Mouse (Mus musculus): Measurements from ENCODE around the gene Olfr972. TPM values are rescaled to one million over a fixed set of nuclear protein-coding genes. Genes with fewer than 3 reads are reported as not detected.
"Not testable (repeated sequence)": the region's sequence is repeated elsewhere in the genome, so short reads cannot be mapped to it uniquely, and the experiment has no call there.

The Olfr972 gene
- not detected in 2 replicates for polyA plus RNA-seq (2015; fragmentation: Nextera tagmentation; extraction: Ambion mirVana)

- 59% methylated on average over 2 of the region's 2 CpGs for WGBS
- no peaks in the 10 kb centered on the region for H3K9me3 ChIP-seq (replicated peaks)
- no peak for ATAC-seq (replicated peaks; ENCODE audit: low FRiP score)
Measured at GRCm38 (mm10) chr9:39866122-39866521, at the start of gene Olfr972. Gene Olfr972 (plus strand): TSS chr9:39866422.

GRCm38 (mm10) chr9:39836576-39836975 lies 29.6 kb upstream of the Olfr972 start, which contains the start of gene Olfr971:
Gene Olfr971 (plus strand): TSS chr9:39836876.
- H3K36me3 ChIP-seq; H3K4me3 ChIP-seq (replicated peaks); H3K27me3 ChIP-seq; H3K4me2 ChIP-seq; H3K9ac ChIP-seq; H3K9me3 ChIP-seq (replicated peaks); H3K27ac ChIP-seq; ATAC-seq (replicated peaks; ENCODE audit: low FRiP score); H3K4me1 ChIP-seq: not testable (repeated sequence)
- WGBS = 96% methylated on average over 2 of the region's 2 CpGs

More at GRCm38 (mm10) chr9:39866122-39866521, at the start of gene Olfr972:
- no peaks in the 10 kb centered on the region for H3K36me3 ChIP-seq
- no peaks in the 10 kb centered on the region for H3K27me3 ChIP-seq
- H3K4me1 ChIP-seq = no peaks in the 10 kb centered on the region
- H3K27ac ChIP-seq = no peak within 1 kb of the TSS
- H3K9ac ChIP-seq = no peak within 1 kb of the TSS
- H3K4me3 ChIP-seq (replicated peaks) = no peak within 1 kb of the TSS
- H3K4me2 ChIP-seq = no peak within 1 kb of the TSS

GRCm38 (mm10) chr9:39871986-39872385 lies 5.8 kb downstream of the Olfr972 start:
- H3K27ac ChIP-seq; H3K4me2 ChIP-seq; H3K9me3 ChIP-seq (replicated peaks); H3K9ac ChIP-seq; H3K4me1 ChIP-seq; H3K36me3 ChIP-seq; H3K27me3 ChIP-seq; ATAC-seq (replicated peaks; ENCODE audit: low FRiP score); H3K4me3 ChIP-seq (replicated peaks): not testable (repeated sequence)
- WGBS = 88% methylated on average over 1 of the region's 1 CpGs

- H3K9me3 ChIP-seq (replicated peaks); H3K36me3 ChIP-seq; H3K9ac ChIP-seq; H3K4me1 ChIP-seq; H3K27me3 ChIP-seq; H3K4me3 ChIP-seq (replicated peaks); ATAC-seq (replicated peaks; ENCODE audit: low FRiP score); H3K27ac ChIP-seq; H3K4me2 ChIP-seq: not testable (repeated sequence)
- no CpG with 5 or more reads among the region's 4 CpGs for WGBS
Measured at GRCm38 (mm10) chr9:39877541-39878396, 11.5 kb downstream of the Olfr972 start.

- WGBS = 81% methylated on average over 6 of the region's 6 CpGs
- no peak overlapping the region for H3K4me2 ChIP-seq
Measured at GRCm38 (mm10) chr9:39905106-39905505, 38.9 kb downstream of the Olfr972 start.

GRCm38 (mm10) chr9:39907036-39907435 lies 40.8 kb downstream of the Olfr972 start, which contains the start of gene Olfr229:
Gene Olfr229 (plus strand): TSS chr9:39907336.
- Histone ChIP-seq H3K27me3 (no peaks in the 10 kb centered on the region), H3K4me1 (no peaks in the 10 kb centered on the region), H3K9ac (no peak within 1 kb of the TSS), H3K27ac (no peak within 1 kb of the TSS), H3K4me2 (no peak within 1 kb of the TSS), H3K9me3 (replicated peaks) (no peaks in the 10 kb centered on the region), H3K36me3 (no peaks in the 10 kb centered on the region), H3K4me3 (replicated peaks) (no peak within 1 kb of the TSS)
- no peak for ATAC-seq (replicated peaks; ENCODE audit: low FRiP score)
- 71% methylated on average over 2 of the region's 2 CpGs for WGBS

More at GRCm38 (mm10) chr9:39905106-39905505, 38.9 kb downstream of the Olfr972 start:
- Histone ChIP-seq H3K27ac (no peak overlapping the region), H3K9me3 (replicated peaks) (no peaks in the 10 kb centered on the region), H3K36me3 (no peaks in the 10 kb centered on the region), H3K27me3 (no peaks in the 10 kb centered on the region), H3K9ac (no peak overlapping the region), H3K4me1 (no peaks in the 10 kb centered on the region), H3K4me3 (replicated peaks) (no peak overlapping the region)
- no peak for ATAC-seq (replicated peaks; ENCODE audit: low FRiP score)

- no peaks in the 10 kb centered on the region for H3K27me3 ChIP-seq
- no peaks in the 10 kb centered on the region for H3K9me3 ChIP-seq (replicated peaks)
- WGBS = 87% methylated on average over 3 of the region's 3 CpGs
- no peak for ATAC-seq (replicated peaks; ENCODE audit: low FRiP score)
- no peak overlapping the region for H3K4me3 ChIP-seq (replicated peaks)
- H3K4me1 ChIP-seq = no peaks in the 10 kb centered on the region
- no peak overlapping the region for H3K27ac ChIP-seq
- no peak overlapping the region for H3K9ac ChIP-seq
- H3K36me3 ChIP-seq = no peaks in the 10 kb centered on the region
- H3K4me2 ChIP-seq = no peak overlapping the region
Measured at GRCm38 (mm10) chr9:39909939-39910338, 43.7 kb downstream of the Olfr972 start.

Other genes with a start within 250 kb of the Olfr972 start
- 0.16 TPM in 1 of 2 replicates, not detected in the other for gene Olfr960, start 245.0 kb upstream of the Olfr972 start, polyA plus RNA-seq (2015; fragmentation: Nextera tagmentation; extraction: Ambion mirVana)
- not detected in 2 replicates for gene Olfr961, start 221.3 kb upstream of the Olfr972 start, polyA plus RNA-seq (2015; fragmentation: Nextera tagmentation; extraction: Ambion mirVana)
- gene Olfr963, start 199.2 kb upstream of the Olfr972 start, polyA plus RNA-seq (2015; fragmentation: Nextera tagmentation; extraction: Ambion mirVana) = not detected in 2 replicates
- gene Olfr149, start 159.3 kb upstream of the Olfr972 start, polyA plus RNA-seq (2015; fragmentation: Nextera tagmentation; extraction: Ambion mirVana) = not detected in 2 replicates
- not detected in 2 replicates for gene Olfr965, start 155.1 kb upstream of the Olfr972 start, polyA plus RNA-seq (2015; fragmentation: Nextera tagmentation; extraction: Ambion mirVana)
- not detected in 2 replicates for gene Olfr150, start 135.4 kb upstream of the Olfr972 start, polyA plus RNA-seq (2015; fragmentation: Nextera tagmentation; extraction: Ambion mirVana)
- not detected in 2 replicates for gene Olfr967, start 120.2 kb upstream of the Olfr972 start, polyA plus RNA-seq (2015; fragmentation: Nextera tagmentation; extraction: Ambion mirVana)
- not detected in 2 replicates for gene Olfr968, start 83.2 kb upstream of the Olfr972 start, polyA plus RNA-seq (2015; fragmentation: Nextera tagmentation; extraction: Ambion mirVana)
- gene Olfr969, start 75.5 kb upstream of the Olfr972 start, polyA plus RNA-seq (2015; fragmentation: Nextera tagmentation; extraction: Ambion mirVana) = not detected in 2 replicates
- gene Olfr970, start 57.6 kb upstream of the Olfr972 start, polyA plus RNA-seq (2015; fragmentation: Nextera tagmentation; extraction: Ambion mirVana) = not detected in 2 replicates
- gene Olfr971, start 29.5 kb upstream of the Olfr972 start, polyA plus RNA-seq (2015; fragmentation: Nextera tagmentation; extraction: Ambion mirVana) = not detected in 2 replicates
- gene Olfr229, start 40.9 kb downstream of the Olfr972 start, polyA plus RNA-seq (2015; fragmentation: Nextera tagmentation; extraction: Ambion mirVana) = not detected in 2 replicates
- gene Olfr974, start 71.1 kb downstream of the Olfr972 start, polyA plus RNA-seq (2015; fragmentation: Nextera tagmentation; extraction: Ambion mirVana) = not detected in 2 replicates
- gene Olfr975, start 85.6 kb downstream of the Olfr972 start, polyA plus RNA-seq (2015; fragmentation: Nextera tagmentation; extraction: Ambion mirVana) = not detected in 2 replicates
- gene Olfr976, start 94.7 kb downstream of the Olfr972 start, polyA plus RNA-seq (2015; fragmentation: Nextera tagmentation; extraction: Ambion mirVana) = not detected in 2 replicates
- not detected in 2 replicates for gene Olfr978, start 125.7 kb downstream of the Olfr972 start, polyA plus RNA-seq (2015; fragmentation: Nextera tagmentation; extraction: Ambion mirVana)
- not detected in 2 replicates for gene Olfr979, start 137.0 kb downstream of the Olfr972 start, polyA plus RNA-seq (2015; fragmentation: Nextera tagmentation; extraction: Ambion mirVana)
- not detected in 2 replicates for gene Olfr980, start 143.2 kb downstream of the Olfr972 start, polyA plus RNA-seq (2015; fragmentation: Nextera tagmentation; extraction: Ambion mirVana)
- not detected in 2 replicates for gene Olfr981, start 155.0 kb downstream of the Olfr972 start, polyA plus RNA-seq (2015; fragmentation: Nextera tagmentation; extraction: Ambion mirVana)
- not detected in 2 replicates for gene Olfr982, start 207.4 kb downstream of the Olfr972 start, polyA plus RNA-seq (2015; fragmentation: Nextera tagmentation; extraction: Ambion mirVana)
- not detected in 2 replicates for gene Olfr983, start 227.2 kb downstream of the Olfr972 start, polyA plus RNA-seq (2015; fragmentation: Nextera tagmentation; extraction: Ambion mirVana)
- gene Olfr984, start 247.8 kb downstream of the Olfr972 start, polyA plus RNA-seq (2015; fragmentation: Nextera tagmentation; extraction: Ambion mirVana) = not detected in 2 replicates